Mouse (Mus musculus) kidney, adult 2 months (tissue): ENCODE results near the gene Abcb5. TPM values are rescaled to one million over a fixed set of nuclear protein-coding genes. Genes with fewer than 3 reads are reported as not detected.

Experiments
- DNase-seq: peaks from one replicate; pipeline ENCODE4 v3.0.0; 2021
- H3K27ac ChIP-seq: fragments of 200-500 bp; 2 replicates; pipeline ENCODE4 v1.5.1; 2012; ENCODE audit warnings: low read depth, low read length, control low read depth, inconsistent platforms; ENCODE audit not compliant: insufficient read depth
- H3K27me3 ChIP-seq: fragments of 200-500 bp; replicated peaks from 2 replicates; pipeline ENCODE4 v1.6.1; 2012; ENCODE audit warnings: mild to moderate bottlenecking, moderate library complexity, low read length, inconsistent platforms; ENCODE audit not compliant: control insufficient read depth, insufficient read depth
- H3K36me3 ChIP-seq: fragments of 200-500 bp; 2 replicates; pipeline ENCODE4 v1.6.1; 2012; ENCODE audit warnings: mild to moderate bottlenecking, moderate library complexity, low read length, inconsistent platforms; ENCODE audit not compliant: control insufficient read depth, insufficient read depth
- H3K4me1 ChIP-seq: fragments of 200-500 bp; 2 replicates; pipeline ENCODE4 v1.6.1; 2011; ENCODE audit warnings: low read length; ENCODE audit not compliant: control insufficient read depth, insufficient read depth
- H3K4me3 ChIP-seq: fragments of 200-500 bp; 2 replicates; pipeline ENCODE4 v1.5.1; 2011; ENCODE audit warnings: mild to moderate bottlenecking, low read depth, low read length, control low read depth; ENCODE audit not compliant: insufficient read depth
- CTCF ChIP-seq: fragments of 200-500 bp; conservative IDR thresholded peaks from 2 replicates; pipeline ENCODE4 v1.5.1; 2011; ENCODE audit warnings: low read depth, mild to moderate bottlenecking, control low read depth, low read length, moderate library complexity, mixed read lengths; ENCODE audit not compliant: insufficient read depth, insufficient read length
- POLR2A ChIP-seq: fragments of 200-500 bp; IDR thresholded peaks from one replicate; pipeline ENCODE4 v1.6.1; 2011; ENCODE audit warnings: low read depth, low read length, control low read depth
- WGBS: fragments of 180-500 bp; shearing (Covaris S2); methylation state at CpG from one replicate; pipeline ENCODE4 v1.1.7; 2018; 5-methylcytosine and 5-hydroxymethylcytosine counted together
- polyA plus RNA-seq: library from polyadenylated mRNA; depleted of rRNA; stranded (reverse); fragments of >200 nt; gene quantifications from 2 replicates; pipeline ENCODE4 v1.2.3, GENCODE M21; 2012; rRNA removed

The Abcb5 gene
- polyA plus RNA-seq, 1 experiment, result not detected

DNA sequence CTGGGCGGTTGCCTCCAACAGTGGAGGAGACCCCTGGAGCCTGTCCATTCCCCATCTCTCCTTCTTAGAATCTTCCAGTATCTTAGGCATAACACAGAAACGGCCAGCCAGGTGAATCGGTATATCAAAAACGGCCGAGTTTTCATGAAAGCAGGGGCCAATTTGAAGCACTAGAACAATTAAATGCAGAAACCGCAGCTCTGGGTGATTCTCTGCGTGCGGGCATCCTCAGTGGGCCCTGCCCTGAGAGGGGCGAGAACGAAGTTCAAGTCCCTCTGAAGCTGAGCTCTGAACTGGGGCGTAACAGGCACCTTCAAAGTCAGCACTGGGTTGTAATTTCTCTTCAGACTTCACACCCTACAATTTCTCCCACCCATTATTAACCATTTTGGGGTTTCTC lies 128.9 kb downstream of the Abcb5 start:
- peaks cover 13% of the 10 kb centered on the region for H3K27me3 ChIP-seq
- no peak overlapping the region for H3K4me3 ChIP-seq
- DNase-seq, result no peak
- no peak overlapping the region for H3K27ac ChIP-seq
- no peaks in the 10 kb centered on the region for H3K4me1 ChIP-seq
- H3K36me3 ChIP-seq, result no peaks in the 10 kb centered on the region
- 6% methylated on average over 11 of the region's 11 CpGs for WGBS
- TF ChIP-seq CTCF, result no peak
- no peak for TF ChIP-seq POLR2A

GRCm38 (mm10) chr12:118836411-118837341 lies 129.5 kb downstream of the Abcb5 start:
- no peak overlapping the region for H3K27ac ChIP-seq
- peak overlapping the region; percentile 32; the same call in 1 of the 2 replicates for H3K4me3 ChIP-seq
- peak; percentile 52 for DNase-seq
- no peaks in the 10 kb centered on the region for H3K4me1 ChIP-seq
- TF ChIP-seq POLR2A (no peak), CTCF (no peak)
- WGBS, result 1% methylated on average over 70 of the region's 72 CpGs
- peaks cover 13% of the 10 kb centered on the region for H3K27me3 ChIP-seq
- no peaks in the 10 kb centered on the region for H3K36me3 ChIP-seq

GRCm38 (mm10) chr12:118829881-118830280 lies 136.3 kb downstream of the Abcb5 start:
- Histone ChIP-seq H3K27me3 (no peaks in the 10 kb centered on the region), H3K36me3 (no peaks in the 10 kb centered on the region), H3K4me3 (no peak overlapping the region), H3K4me1 (no peaks in the 10 kb centered on the region), H3K27ac (no peak overlapping the region)
- DNase-seq, result no peak
- WGBS, result 90% methylated on average over 6 of the region's 6 CpGs
- TF ChIP-seq POLR2A (no peak), CTCF (no peak)

Other genes with a start within 250 kb of the Abcb5 start
- gene Sp8, start 120.1 kb downstream of the Abcb5 start, polyA plus RNA-seq, result not detected in 2 replicates